Mouse (Mus musculus) limb, embryonic 14.5 days (tissue): ENCODE results near the gene Urb1. TPM values are rescaled to one million over a fixed set of nuclear protein-coding genes. Genes with fewer than 3 reads are reported as not detected.

Source experiments
- ATAC-seq: fragments of 200-750 bp; cut with Nextera tagmentation; 2 replicates; pipeline ENCODE4 v1.8.0; 2017; ENCODE audit warnings: low read depth, moderate number of reproducible peaks, moderate TSS enrichment; ENCODE audit not compliant: low FRiP score
- DNase-seq: peaks from one replicate; pipeline ENCODE4 v3.0.0-alpha.2; 2015; ENCODE audit warnings: low spot score
- H3K27ac ChIP-seq: fragments of 300-500 bp; sonication (generic); replicated peaks from 2 replicates; pipeline ENCODE4 v1.5.1; 2014; ENCODE audit warnings: low read depth, mild to moderate bottlenecking, low read length, moderate library complexity, mixed read lengths
- H3K27me3 ChIP-seq: fragments of 300-500 bp; sonication (generic); 2 replicates; pipeline ENCODE4 v1.6.1; 2014; ENCODE audit warnings: low read length, mixed read lengths; ENCODE audit not compliant: control insufficient read depth, insufficient read depth
- H3K36me3 ChIP-seq: fragments of 300-500 bp; sonication (generic); 2 replicates; pipeline ENCODE4 v1.6.1; 2014; ENCODE audit warnings: mild to moderate bottlenecking, low read length, moderate library complexity, mixed read lengths; ENCODE audit not compliant: control insufficient read depth, insufficient read depth
- H3K4me1 ChIP-seq: fragments of 300-500 bp; sonication (generic); 2 replicates; pipeline ENCODE4 v1.6.1; 2014; ENCODE audit warnings: antibody characterized with exemption, low read length, mixed read lengths; ENCODE audit not compliant: control insufficient read depth, insufficient read depth
- H3K4me2 ChIP-seq: fragments of 300-500 bp; sonication (generic); replicated peaks from 2 replicates; pipeline ENCODE4 v1.6.1; 2014; ENCODE audit warnings: low read depth, mild to moderate bottlenecking, low read length, moderate library complexity; ENCODE audit not compliant: severe bottlenecking
- H3K4me3 ChIP-seq: fragments of 300-500 bp; sonication (generic); replicated peaks from 2 replicates; pipeline ENCODE4 v1.5.1; 2014; ENCODE audit warnings: low read length
- H3K9ac ChIP-seq: fragments of 300-500 bp; sonication (generic); 2 replicates; pipeline ENCODE4 v1.6.1; 2014; ENCODE audit warnings: mild to moderate bottlenecking, low read depth, low read length, moderate library complexity; ENCODE audit not compliant: severe bottlenecking
- H3K9me3 ChIP-seq: fragments of 300-500 bp; sonication (generic); 2 replicates; pipeline ENCODE4 v1.6.1; 2016; ENCODE audit warnings: low read length; ENCODE audit not compliant: control insufficient read depth
- POLR2A ChIP-seq: fragments of 200-500 bp; IDR thresholded peaks from 2 replicates; pipeline ENCODE4 v1.8.0; 2012; ENCODE audit warnings: inconsistent platforms, mild to moderate bottlenecking, moderate library complexity, borderline replicate concordance; ENCODE audit not compliant: insufficient read depth, insufficient read length; ENCODE audit errors: extremely low read depth
- WGBS: fragments of 180-500 bp; shearing (Covaris S2); extraction: QIAGEN DNeasy Blood & Tissue Kit; methylation state at CpG from one replicate; pipeline ENCODE4 v1.1.7; 2014; 5-methylcytosine and 5-hydroxymethylcytosine counted together
- polyA plus RNA-seq, 2 experiments: library from polyadenylated mRNA; depleted of rRNA in 1 of 2; stranded (reverse) in 1 of 2; unstranded in 1 of 2; fragments of >200 nt; fragmentation: Nextera tagmentation in 1 of 2; extraction: Ambion mirVana in 1 of 2; gene quantifications; 2 replicates each; pipeline versions ENCODE4 v1.2.1 to v1.2.3; 2012 to 2014

Gene Urb1
- polyA plus RNA-seq, 2 experiments = 8.6 to 10.6 TPM

DNA sequence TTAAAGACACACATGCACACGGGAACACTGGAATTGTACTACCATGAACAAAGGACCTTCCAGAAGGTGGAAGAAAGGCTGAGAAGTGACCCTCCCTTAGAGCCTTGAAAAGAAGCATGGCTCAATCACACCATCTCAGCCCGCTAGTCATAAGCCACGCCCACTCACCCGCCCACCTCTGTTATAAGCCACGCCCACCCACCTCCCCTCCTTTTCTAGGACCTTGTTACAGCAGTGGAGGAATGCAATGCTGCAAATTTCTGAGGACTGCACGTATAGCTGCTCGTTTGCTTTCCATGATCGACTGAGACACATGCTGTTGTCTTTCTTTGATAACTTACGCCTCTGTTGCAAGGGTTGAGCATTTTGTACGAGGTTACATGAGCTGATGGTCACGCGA is 39.0 kb upstream of the Urb1 start:
- WGBS = 43% methylated on average over 12 of the region's 12 CpGs
- no peak for TF ChIP-seq POLR2A
- Histone ChIP-seq H3K9me3 (no peaks in the 10 kb centered on the region), H3K27ac (no peak overlapping the region), H3K4me3 (no peak overlapping the region), H3K27me3 (no peaks in the 10 kb centered on the region; the same call in 1 of the 2 replicates), H3K9ac (no peak overlapping the region), H3K4me1 (peaks cover 14% of the 10 kb centered on the region; the same call in 1 of the 2 replicates), H3K36me3 (no peaks in the 10 kb centered on the region), H3K4me2 (no peak overlapping the region)
- ATAC-seq = no peak
- peak; percentile 36 for DNase-seq

DNA sequence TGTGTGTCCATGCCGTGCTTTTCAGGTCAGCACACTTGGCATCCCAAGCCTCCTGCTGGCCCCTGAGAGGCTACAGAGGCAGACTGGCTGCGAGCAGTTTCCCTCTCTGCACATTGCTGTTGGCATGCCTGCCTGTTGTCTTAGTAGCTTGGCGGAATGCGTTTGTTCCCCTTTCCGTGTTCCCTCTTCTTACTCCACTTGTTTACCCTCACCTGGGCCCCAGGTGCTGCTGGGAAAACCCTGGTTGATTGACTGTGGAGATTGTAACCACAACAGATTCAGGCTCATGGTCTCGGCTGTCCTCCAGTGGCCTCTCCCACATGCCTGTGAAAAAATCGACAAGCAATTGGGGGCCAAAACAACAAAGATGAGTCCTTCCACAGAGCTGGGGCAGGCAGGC is 38.5 kb upstream of the Urb1 start:
- no peaks in the 10 kb centered on the region; the same call in 1 of the 2 replicates for H3K27me3 ChIP-seq
- no peak overlapping the region for H3K4me2 ChIP-seq
- 80% methylated on average over 7 of the region's 7 CpGs for WGBS
- H3K27ac ChIP-seq = no peak overlapping the region
- H3K4me3 ChIP-seq = no peak overlapping the region
- H3K9ac ChIP-seq = no peak overlapping the region
- ATAC-seq = no peak
- H3K36me3 ChIP-seq = no peaks in the 10 kb centered on the region
- peaks cover 13% of the 10 kb centered on the region; the same call in 1 of the 2 replicates for H3K4me1 ChIP-seq
- TF ChIP-seq POLR2A = no peak
- no peak for DNase-seq
- no peaks in the 10 kb centered on the region for H3K9me3 ChIP-seq

DNA sequence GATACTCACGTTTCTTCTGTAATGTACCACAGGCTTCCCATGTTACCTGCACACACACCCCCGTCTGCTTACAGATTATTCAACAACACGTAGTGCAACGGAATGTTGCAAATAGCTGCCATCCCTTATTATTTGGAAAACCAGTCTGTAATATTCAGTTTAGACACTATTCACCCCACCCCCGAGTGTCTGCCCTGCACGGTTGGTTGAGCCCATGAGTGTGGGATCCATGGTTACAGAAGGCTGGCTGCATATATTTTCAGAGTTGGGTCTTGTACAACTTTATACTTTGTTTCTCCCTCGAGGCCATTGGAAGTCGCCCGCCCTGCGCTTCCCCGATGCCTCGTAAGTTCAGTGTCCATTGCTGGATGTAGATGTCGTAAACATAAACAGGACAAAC is 35.4 kb upstream of the Urb1 start:
- TF ChIP-seq POLR2A = no peak
- H3K4me1 ChIP-seq = no peaks in the 10 kb centered on the region
- ATAC-seq (no peak), DNase-seq (no peak)
- H3K9ac ChIP-seq = no peak overlapping the region
- no peaks in the 10 kb centered on the region; the same call in 1 of the 2 replicates for H3K27me3 ChIP-seq
- WGBS = 72% methylated on average over 13 of the region's 13 CpGs
- no peak overlapping the region for H3K4me2 ChIP-seq
- no peak overlapping the region for H3K4me3 ChIP-seq
- no peaks in the 10 kb centered on the region for H3K36me3 ChIP-seq
- no peaks in the 10 kb centered on the region for H3K9me3 ChIP-seq
- no peak overlapping the region for H3K27ac ChIP-seq

DNA sequence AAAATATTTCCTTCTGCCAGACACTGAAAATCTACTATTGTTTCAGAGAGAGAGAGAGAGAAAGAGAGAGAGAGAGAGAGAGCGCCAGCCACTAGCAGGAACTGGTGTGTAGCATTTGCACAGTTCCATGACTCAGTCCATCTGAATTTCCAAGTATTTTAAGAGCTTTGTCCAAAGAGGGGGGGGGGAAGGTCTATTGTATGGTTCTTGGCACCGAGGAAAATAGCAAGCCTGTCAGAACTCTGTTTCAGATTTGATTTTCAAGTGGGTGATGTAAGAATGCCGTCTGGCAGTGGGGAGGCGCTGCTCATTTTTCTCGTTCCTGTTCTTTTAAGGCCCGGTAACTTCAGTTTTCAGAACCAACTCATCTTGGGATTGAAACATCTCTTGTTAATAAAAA is 34.8 kb upstream of the Urb1 start:
- no peak for TF ChIP-seq POLR2A
- Histone ChIP-seq H3K9me3 (no peaks in the 10 kb centered on the region), H3K4me2 (no peak overlapping the region), H3K4me1 (no peaks in the 10 kb centered on the region), H3K27me3 (no peaks in the 10 kb centered on the region; the same call in 1 of the 2 replicates), H3K9ac (no peak overlapping the region), H3K36me3 (no peaks in the 10 kb centered on the region), H3K4me3 (no peak overlapping the region), H3K27ac (no peak overlapping the region)
- no peak for ATAC-seq
- DNase-seq = no peak
- 69% methylated on average over 6 of the region's 6 CpGs for WGBS

DNA sequence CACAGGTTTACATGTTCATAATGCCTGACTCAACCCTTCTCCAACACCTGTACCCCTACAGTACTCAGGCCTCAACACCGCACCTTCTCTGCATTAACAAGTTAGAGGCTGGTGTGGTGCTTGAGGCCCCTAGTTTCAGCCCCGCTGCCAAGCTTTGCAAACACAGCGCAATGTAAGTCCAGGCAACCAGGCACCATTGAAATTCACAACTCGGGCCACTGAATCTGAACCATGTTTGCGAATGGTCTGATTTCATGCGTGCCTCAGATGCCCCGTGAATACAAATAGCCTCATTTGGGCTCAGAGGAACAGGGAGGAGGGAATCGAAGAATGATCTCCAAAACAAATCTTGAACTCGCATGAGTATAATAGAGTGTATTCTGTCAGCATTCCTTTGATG is 32.0 kb upstream of the Urb1 start:
- H3K4me3 ChIP-seq = no peak overlapping the region
- no peak overlapping the region for H3K9ac ChIP-seq
- DNase-seq (no peak), ATAC-seq (no peak)
- 76% methylated on average over 9 of the region's 9 CpGs for WGBS
- H3K27ac ChIP-seq = no peak overlapping the region
- H3K27me3 ChIP-seq = no peaks in the 10 kb centered on the region
- no peak overlapping the region for H3K4me2 ChIP-seq
- H3K9me3 ChIP-seq = no peaks in the 10 kb centered on the region
- no peak for TF ChIP-seq POLR2A
- H3K4me1 ChIP-seq = no peaks in the 10 kb centered on the region
- no peaks in the 10 kb centered on the region for H3K36me3 ChIP-seq

DNA sequence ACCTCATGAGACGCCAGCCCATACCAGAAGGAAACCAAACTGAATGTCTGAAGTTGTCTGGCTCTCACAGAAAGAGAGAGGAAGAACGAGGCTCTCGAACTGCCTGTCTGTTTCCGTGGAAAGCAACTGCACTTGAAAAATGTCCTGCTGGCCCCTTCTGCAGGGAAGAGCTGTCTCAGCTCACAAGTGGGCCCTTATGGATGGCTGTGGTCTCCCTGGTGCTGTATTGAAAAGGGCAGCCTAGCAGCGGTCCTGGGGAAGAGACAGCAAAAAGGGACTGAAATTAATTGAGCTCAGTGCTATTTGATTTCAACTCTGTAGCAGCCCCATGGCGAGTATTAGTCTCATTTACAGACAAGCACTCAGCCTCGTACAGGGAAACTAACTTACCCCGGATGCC is 27.2 kb upstream of the Urb1 start:
- no peak overlapping the region for H3K27ac ChIP-seq
- no peak overlapping the region for H3K9ac ChIP-seq
- no peak overlapping the region for H3K4me3 ChIP-seq
- no peak for TF ChIP-seq POLR2A
- 68% methylated on average over 8 of the region's 8 CpGs for WGBS
- DNase-seq (no peak), ATAC-seq (no peak)
- H3K4me1 ChIP-seq = peaks cover 8% of the 10 kb centered on the region; the same call in 1 of the 2 replicates
- H3K27me3 ChIP-seq = no peaks in the 10 kb centered on the region
- H3K36me3 ChIP-seq = no peaks in the 10 kb centered on the region
- no peak overlapping the region for H3K4me2 ChIP-seq
- no peaks in the 10 kb centered on the region for H3K9me3 ChIP-seq
